Mouse (Mus musculus) left cerebral cortex, adult 8-10 months (tissue): ENCODE results near the gene Olfr1228. TPM values are rescaled to one million over a fixed set of nuclear protein-coding genes. Genes with fewer than 3 reads are reported as not detected.

Source experiments
- DNase-seq, 2 experiments: peaks; one replicate each; pipeline ENCODE4 v3.0.0; 2022; ENCODE audit warnings: low spot score in 2 of 2
- total RNA-seq, 4 experiments: library from RNA; stranded (reverse); gene quantifications; 2 replicates each; pipeline ENCODE4 v1.2.4; 2022

Gene Olfr1228
- not detected for total RNA-seq

GRCm38 (mm10) chr2:89253962-89254361 is at the start of gene Olfr1228:
Gene Olfr1228 (minus strand): TSS chr2:89254062.
- no peak for DNase-seq

GRCm38 (mm10) chr2:89297168-89297567 is 43.3 kb upstream of the Olfr1228 start, which contains the start of gene Olfr1230:
Gene Olfr1230 (minus strand): TSS chr2:89297268.
- no peak for DNase-seq

- no peak for DNase-seq
These were observed 34.1 kb upstream of the Olfr1228 start, which contains the start of gene Olfr1229 for GRCm38 (mm10) chr2:89287914-89288313. Gene Olfr1229 (minus strand): TSS chr2:89288014.

GRCm38 (mm10) chr2:89199948-89200347 is 53.9 kb downstream of the Olfr1228 start, which contains the start of gene Olfr1226:
Gene Olfr1226 (minus strand): TSS chr2:89200048.
- DNase-seq: no peak

Other genes starting within 250 kb of the Olfr1228 start
- gene Olfr1215, start 247.1 kb downstream of the Olfr1228 start, total RNA-seq: not detected
- not detected for gene Olfr1216, start 235.7 kb downstream of the Olfr1228 start, total RNA-seq
- not detected for gene Olfr1217, start 222.0 kb downstream of the Olfr1228 start, total RNA-seq
- gene Olfr1218, start 192.9 kb downstream of the Olfr1228 start, total RNA-seq: not detected
- gene Olfr1219, start 170.5 kb downstream of the Olfr1228 start, total RNA-seq: not detected
- gene Olfr1220, start 147.2 kb downstream of the Olfr1228 start, total RNA-seq: not detected
- not detected for gene Olfr1221, start 136.8 kb downstream of the Olfr1228 start, total RNA-seq
- gene Olfr1222, start 121.0 kb downstream of the Olfr1228 start, total RNA-seq: not detected
- not detected for gene Olfr1223, start 102.5 kb downstream of the Olfr1228 start, total RNA-seq
- not detected for gene Olfr1224-ps1, start 90.0 kb downstream of the Olfr1228 start, total RNA-seq
- not detected for gene Olfr1225, start 79.4 kb downstream of the Olfr1228 start, total RNA-seq
- gene Olfr1226, start 54.0 kb downstream of the Olfr1228 start, total RNA-seq: not detected
- gene Olfr1229, start 34.0 kb upstream of the Olfr1228 start, total RNA-seq: not detected
- not detected for gene Olfr1230, start 43.2 kb upstream of the Olfr1228 start, total RNA-seq
- not detected for gene Olfr1231, start 53.0 kb upstream of the Olfr1228 start, total RNA-seq
- not detected for gene Olfr1232, start 75.6 kb upstream of the Olfr1228 start, total RNA-seq
- not detected for gene Olfr1233, start 88.3 kb upstream of the Olfr1228 start, total RNA-seq
- gene Olfr1234, start 110.8 kb upstream of the Olfr1228 start, total RNA-seq: not detected
- gene Olfr1238, start 155.6 kb upstream of the Olfr1228 start, total RNA-seq: not detected
- not detected for gene Olfr1239, start 166.3 kb upstream of the Olfr1228 start, total RNA-seq
- not detected for gene Olfr1240, start 188.9 kb upstream of the Olfr1228 start, total RNA-seq
- not detected for gene Olfr1241, start 233.1 kb upstream of the Olfr1228 start, total RNA-seq
- not detected for gene Olfr1242, start 244.3 kb upstream of the Olfr1228 start, total RNA-seq